Mouse (Mus musculus) CD4-positive helper T cell, adult 2 months (primary cell): Measurements from ENCODE around the gene Smim12.

Experiments
- DNase-seq: peaks from one replicate; pipeline ENCODE4 v3.0.0-alpha.2; 2012; ENCODE audit warnings: low read depth, missing footprints, low spot score

Smim12 gene

DNA sequence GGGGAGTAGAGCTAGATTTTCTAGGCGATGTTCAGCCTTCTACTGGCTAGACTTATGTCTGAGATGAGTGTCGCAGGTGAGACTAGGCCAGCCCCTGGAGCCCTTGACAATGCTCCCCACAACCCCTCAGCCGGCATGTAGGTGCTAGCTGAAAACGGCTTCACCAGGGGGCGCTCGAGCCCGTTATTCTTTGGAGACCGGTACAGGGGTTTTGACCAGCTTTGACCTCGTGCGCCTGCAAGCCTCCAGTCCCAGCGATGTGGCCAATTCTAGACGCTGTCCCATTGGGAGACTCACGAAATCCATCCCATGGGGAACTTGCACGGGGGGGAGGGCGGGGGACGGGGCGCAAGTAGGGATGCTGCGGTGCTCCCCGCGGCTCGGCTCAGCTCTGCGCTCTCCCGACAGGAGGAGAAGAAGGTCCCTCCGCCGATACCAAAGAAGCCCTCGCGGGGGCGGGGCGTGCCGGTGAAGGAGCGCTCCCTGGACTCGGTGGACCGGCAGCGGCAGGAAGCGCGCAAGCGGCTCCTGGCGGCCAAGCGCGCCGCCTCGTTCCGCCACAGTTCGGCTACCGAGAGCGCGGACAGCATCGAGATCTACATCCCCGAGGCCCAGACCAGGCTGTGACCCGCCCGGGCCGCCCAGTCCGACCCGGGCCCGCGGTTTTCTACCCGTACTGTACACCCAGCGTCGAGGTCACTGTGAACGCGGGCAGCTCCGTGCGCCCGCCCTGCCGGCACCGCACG lies 7.7 kb upstream of the Smim12 start:
- DNase-seq, result peak; percentile 87

DNA sequence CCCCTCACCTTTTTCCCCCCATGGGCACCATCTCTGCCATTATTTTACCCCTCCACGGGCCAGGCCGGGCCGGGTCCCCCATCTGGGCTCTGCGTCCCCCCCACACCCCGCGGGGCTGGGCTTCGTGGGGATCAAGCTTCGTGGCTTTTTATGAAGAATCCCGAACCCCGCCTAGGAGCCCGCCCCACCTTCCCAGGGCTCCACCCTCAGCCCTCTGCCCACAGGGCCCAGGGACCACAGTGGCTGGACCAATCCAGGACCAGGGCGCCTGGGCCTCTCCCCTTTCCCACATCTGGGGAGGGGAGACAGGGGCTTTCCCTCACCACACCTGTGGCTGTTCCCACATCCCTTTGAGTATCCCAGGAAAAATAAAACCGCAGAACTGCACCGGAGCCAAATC lies 7.0 kb upstream of the Smim12 start:
- DNase-seq, result peak; percentile 24

DNA sequence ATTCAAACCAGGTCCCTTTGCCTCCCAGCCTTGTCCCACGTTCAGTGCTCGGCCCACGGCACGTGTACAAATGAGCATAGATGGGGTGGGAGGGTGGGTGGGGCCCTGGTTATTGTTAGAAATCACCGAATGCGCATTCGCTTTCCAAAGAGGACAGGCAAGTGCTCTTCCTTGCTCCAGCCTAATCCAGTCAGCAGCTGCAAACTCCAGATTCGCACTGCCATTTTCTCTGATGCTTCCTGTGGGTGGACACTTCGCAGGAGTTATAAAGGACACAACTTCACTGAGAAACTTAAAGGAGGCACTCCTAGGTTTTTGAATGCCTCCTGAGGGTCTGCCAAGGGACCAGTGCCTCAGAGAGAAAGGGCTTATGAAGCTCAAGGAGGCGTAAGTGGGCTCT lies 6.3 kb upstream of the Smim12 start:
- DNase-seq, result no peak

DNA sequence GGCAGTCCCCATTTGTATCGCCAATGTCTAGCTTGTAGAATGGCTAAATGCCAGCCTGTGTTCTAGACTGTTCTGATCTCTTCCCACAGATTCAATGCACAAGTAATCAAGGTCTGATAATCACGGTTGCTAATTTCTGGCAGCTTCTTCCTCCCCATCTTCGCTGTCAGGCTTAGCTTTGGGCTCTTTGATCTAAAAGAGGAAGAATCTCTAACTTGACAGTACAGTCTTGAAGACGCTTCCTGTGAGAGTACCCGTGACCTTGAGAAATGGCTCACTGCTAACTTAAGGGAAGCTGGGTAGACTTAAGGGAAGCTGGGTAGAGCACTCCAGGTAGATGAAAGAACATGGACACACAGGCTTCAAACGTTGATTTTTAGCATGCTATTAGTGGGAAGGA lies 888 bp upstream of the Smim12 start:
- DNase-seq, result peak; percentile 46

DNA sequence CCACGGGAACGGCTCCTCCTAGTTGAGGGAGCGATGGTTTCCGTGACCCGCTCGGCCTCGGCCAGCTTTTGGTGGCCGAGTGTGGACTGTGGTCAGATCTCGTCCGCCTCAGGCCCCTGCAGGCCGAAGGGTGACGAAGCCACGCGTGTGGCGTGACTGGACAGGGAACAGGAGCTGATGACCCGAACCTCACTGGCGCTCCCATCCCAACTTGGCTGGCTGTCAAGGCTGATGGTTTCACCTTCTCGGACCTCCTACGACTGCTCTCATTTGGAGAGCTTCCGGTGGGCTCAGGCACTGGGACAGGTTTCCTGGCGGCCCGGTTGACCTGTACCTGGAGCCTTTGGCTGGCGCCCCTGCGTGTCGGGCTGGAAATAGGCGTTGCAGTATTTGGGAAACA lies 369 bp downstream of the Smim12 start:
- DNase-seq, result no peak

DNA sequence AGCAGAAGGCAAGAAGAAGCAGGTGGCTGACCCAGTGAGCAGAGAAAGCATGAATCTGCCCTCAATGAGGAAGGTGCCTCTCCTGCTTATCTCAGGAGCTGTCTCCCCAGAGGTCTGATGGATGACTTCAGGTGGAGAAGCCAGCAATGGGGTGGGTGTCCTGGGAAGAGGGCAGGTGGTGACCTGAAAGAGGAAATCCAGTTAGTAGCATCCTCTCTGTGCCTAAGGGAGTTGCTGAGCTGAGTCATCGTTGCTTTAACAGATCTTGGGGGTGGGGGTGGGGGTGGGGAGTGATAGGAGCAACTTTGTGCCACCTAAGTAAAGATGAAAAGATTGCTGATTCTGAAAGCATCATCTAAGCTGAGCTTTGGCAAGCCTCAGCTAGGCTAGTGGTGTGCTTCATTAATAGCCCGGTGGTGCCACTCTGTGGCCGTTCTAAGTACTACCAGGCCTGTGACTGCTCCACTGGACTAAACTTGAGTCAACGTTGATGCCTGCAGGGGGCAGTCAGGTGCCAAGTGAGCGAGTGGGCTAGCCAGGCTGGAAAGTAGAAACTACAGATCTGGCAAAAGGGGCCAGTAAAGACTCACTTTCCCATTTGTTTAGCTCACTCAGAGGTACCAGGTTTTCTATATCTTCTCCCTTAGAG lies 6.2 kb downstream of the Smim12 start:
- peak; percentile 89 for DNase-seq

DNA sequence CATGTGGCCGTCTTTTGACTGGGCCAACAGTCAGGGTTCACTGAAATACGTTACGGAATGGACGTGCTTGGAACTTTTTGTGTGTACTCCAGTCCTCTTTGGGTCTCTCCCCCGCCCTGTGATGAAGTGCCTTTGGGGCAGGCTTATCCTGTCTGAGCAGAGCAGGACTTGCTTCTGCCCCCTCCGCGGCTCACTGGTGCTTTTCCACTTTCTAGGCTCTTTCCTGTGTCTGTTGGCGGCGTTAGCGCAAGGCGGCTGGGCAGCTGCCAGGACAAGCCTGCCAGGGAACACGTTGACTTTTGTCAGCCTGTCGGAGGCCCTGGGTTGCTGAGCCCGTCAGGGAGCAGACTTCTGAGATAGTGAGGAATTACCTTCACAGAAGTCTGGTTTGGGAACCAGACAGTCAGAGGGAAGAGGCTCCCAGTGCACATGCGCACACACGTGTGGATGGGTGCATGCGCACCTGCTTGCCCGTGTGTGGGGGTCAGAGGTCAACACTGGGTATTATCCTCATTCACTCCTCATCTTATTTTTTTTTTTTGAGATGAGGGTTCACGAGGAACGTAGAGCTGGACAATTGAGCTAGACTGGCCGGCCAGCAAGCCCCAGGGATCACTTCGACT lies 8.5 kb downstream of the Smim12 start:
- no peak for DNase-seq

DNA sequence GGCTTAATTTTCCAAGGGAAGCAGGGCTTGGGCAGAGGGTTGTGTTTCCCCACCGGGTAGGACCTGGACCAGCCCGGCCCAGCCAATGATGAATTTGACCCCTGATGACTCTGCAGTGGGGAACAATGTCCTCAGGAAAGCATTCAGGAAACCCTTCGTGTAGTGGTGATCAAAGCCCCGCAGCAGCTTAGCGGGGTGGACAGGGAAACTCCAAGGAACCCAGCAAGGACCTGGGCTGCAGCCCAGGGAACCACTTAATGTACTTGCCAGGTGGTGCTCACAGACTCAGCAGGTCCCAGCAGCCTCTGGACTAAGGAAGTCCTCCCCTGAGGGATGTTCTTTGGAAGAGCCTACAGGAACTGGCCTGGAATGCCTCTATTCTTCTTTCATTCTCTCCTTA lies 13.2 kb downstream of the Smim12 start:
- no peak for DNase-seq

DNA sequence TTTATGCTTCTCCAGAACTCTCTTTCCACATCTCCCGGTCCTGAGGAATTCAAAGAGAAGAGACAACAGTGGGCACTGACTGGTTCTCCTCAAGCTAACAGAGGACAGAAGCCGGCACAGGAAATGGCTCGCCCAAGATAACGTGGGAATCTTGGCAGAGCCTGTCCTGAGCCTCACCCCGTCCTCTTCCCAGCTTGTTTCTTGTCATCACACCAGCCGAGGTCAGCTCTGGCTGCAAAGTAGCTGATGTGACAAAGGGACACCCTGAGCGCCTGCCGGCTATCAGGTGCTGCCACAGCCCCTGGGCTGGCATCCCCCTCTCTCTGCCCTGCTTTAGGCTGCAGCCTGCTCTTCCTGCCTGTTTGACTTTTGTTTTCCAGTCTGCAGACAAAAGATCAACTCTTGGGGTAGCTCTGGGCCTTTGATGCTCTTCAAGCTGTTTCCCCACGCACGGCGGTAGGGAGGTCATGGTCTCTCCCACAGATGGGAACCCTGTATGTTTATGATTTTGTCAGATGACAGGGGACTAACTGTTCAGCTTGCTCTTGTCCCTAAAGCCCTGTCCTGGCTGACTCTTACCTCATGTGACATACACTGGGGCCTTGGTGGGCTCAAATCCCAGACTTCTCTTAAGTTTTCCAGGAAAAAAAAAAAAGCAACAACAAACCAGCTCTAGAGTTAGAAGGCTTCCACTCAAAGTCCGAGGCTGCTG lies 14.8 kb downstream of the Smim12 start:
- DNase-seq, result no peak

DNA sequence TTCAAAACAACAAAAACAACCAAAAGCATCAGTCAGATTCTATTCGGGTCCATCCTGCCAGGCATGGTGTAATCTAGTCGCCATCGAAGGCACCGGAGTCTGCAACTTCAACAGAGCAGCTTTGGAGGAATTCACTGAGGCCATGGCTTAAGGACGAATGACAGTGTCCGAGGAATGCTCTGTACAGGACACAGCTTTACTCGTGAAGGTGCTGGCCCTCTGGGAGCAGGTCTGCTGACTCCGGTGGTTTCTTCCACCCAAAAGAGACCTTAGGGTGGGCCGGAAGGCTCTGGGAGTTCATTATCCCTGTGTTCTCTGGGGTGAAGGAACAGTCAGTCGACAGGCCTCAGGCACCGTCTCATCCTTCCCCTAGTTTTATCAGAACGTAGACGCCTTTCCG lies 18.0 kb downstream of the Smim12 start:
- no peak for DNase-seq

DNA sequence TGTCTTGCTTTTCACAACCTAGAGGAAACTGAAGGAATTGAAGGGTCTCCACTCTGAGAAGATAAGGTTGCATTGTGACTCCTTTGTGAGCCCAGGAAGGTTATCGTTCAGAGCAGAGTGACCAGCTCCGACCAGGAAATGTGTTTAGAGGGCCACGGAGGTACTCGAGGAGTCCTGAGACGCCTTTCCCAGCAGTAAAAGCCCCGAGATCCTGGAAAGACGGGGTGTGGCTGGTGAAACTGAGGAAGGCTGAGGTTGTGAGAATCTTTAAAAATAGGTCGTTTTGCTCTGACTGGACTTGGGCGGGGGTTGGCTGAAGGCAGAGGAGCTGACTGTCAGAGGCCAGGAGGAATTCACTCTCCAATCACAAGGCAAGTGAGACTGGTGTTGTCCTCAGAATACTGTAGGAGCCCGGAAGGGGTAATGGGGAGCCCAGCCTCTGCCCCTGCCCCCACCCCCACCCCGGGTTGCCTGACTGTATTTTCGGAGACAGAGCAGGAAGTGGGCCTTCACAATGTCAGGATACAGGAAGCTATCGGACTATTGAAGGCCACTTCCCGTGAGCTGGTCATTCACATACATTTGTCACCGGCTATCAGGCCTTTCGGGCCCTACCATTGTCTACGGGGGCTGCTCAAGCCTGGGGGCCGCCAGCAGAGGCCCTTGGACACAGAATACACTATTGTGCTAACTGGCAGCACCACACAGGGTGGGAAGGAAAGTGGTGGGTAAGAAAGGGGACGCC lies 20.0 kb downstream of the Smim12 start:
- DNase-seq, result no peak

DNA sequence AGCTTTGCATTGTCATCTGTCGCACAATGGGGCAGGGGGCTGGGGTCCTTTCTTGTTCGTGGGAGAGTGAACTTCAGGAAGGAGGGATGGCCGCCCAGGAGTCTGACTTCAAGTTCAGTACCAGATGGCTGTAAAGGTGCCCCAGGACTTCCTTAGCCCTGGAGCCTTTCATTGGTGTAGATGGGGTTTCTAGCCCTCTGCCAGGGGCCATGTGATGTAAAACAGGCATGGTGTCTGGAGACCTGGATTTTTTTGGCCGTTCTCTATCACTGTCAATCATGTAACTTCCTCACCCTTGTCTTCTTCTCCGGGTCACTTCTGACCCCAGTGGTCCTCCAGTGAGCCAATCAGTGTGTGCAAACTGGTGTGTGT lies 20.6 kb downstream of the Smim12 start:
- no peak for DNase-seq

DNA sequence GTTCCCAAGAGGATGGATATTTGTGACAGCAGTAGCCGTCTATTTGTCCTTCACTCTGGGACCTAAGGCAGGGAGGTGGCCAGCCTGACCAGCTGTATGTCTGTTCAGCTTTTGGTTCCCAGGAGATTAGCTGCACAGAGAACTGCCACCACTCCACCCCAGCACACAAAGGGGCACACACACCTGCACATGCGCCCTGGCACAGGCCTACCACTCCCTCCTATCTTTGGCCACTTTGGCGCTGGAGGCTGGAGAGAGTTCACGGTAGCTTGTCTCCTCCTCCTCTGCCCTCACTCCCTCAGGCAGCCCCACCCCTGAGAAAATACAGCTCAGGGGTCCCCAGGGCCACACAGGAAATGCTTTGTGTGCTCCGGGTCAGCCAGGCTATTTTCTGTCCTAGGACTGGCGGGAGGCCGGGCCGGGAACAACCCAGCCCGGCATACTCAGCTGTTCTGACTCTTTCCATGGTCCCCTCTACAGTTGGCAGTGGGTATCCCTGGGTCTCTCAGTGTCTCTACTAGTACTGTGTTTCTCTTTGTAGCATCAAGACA lies 34.9 kb downstream of the Smim12 start:
- no peak for DNase-seq

DNA sequence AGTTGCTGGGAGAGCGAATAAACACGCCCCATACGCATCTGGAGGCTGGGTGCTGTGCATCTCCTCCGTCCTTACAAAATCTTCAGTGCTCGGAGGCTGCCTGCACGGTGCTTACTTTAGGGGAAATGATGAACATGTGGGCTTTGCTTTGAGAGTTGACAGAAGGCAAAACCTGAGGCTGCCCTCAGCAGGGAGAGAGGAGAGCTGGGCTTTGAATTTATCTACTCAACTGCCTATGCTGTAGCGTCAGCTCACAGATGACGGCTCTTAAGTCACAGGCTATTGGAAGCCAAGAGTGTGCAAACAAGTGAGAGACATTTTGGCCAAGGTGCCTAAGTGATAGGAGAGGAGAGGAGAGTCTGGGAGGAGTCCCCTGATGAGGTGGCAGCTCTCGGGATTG lies 35.7 kb downstream of the Smim12 start:
- DNase-seq, result no peak

DNA sequence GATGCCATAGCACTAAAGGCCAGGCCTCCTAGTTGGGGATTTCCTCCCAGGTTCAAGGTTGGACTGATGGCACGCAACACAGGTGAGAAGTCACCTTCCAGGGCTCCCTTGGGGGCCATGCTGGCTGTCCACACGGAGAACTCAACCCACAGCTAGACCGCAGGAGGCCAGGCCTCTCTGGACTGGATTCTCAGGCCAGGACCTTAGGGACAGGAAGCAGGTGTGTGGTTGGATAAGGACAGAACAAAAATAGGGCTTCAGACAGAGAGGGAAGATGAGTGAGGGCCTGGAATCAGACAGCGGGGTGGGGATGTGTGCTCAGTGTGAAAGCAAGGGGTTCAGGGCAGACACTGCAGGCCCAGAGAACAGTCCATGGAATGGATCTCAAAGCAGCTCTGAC lies 43.3 kb downstream of the Smim12 start:
- no peak for DNase-seq

DNA sequence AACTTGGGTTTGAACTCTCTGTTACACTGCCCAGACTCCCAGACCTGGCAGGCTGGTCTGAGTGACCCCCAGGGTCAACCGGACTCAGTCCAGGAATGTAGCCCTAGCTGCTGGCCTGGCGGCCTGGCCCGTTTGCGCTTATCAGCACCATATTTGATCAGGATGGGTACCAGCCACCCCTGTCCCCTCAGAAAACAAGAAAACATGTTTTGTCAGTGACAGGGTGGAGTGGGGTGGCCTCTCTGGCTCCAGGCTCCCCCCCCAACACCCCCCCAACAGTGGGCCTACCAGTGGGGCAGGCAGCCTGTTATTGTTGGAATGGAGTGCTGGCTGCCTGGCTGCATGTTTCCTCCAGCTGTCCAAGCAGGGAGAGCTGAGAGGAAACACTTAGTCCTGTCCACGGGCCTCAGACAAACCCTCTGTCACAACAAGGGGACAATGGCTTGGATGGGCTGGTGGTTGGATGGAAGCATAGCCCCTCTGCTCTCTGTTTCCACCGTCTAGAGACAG lies 45.5 kb downstream of the Smim12 start:
- no peak for DNase-seq

DNA sequence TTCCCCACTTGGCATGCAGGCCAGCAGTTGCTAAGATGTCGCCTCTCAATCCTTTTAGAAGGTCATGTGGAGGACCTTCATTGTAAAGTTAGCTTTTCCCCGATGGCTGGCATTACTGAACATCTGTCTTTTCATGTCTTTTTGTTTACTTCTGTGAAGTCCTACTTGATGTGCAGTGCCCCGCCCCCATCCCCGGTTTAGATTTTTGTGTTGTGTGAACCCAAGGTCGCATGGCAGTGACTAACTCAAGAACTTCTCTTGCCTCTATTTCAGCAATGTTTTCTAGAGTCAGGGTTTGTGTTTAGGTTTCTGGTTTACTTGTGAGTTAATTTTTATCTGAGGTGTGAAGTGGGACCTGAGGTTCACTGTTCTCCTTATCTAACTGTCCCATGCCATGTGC lies 49.0 kb downstream of the Smim12 start:
- no peak for DNase-seq
